Mouse (Mus musculus) embryonic fibroblast, embryonic 13.5 days (primary cell): ENCODE measurements around the gene Etnppl.

Experiments
- CTCF ChIP-seq: IDR thresholded peaks from 2 replicates; pipeline ENCODE4 v1.5.1; 2011; ENCODE audit warnings: mild to moderate bottlenecking, control low read depth, low read length, moderate library complexity, borderline replicate concordance; ENCODE audit not compliant: insufficient read depth
- POLR2A ChIP-seq: IDR thresholded peaks from 2 replicates; pipeline ENCODE4 v1.6.1; 2011; ENCODE audit warnings: low read depth, mild to moderate bottlenecking, control low read depth, low read length, moderate library complexity

DNA sequence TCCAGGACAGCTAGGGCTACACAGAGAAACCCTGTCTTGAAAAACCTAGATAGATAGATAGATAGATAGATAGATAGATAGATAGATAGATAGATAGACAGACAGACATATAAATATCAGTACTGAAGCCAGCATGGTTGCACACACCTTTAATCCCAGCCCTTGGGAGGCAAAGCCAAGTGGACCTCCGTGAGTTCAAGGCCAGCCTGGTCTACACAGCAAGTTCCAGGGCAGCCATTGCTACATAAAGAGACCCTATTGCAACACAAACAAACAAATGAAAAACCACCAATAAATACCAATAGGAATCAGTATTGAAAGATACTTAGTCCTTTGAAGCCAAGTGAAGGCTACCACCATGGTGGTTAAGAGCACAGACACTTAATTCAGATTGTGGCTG is 69.8 kb downstream of the Etnppl start:
- no peak for TF ChIP-seq CTCF
- TF ChIP-seq POLR2A, result no peak
